Mouse (Mus musculus): ENCODE measurements around the gene Trim7. TPM values are rescaled to one million over a fixed set of nuclear protein-coding genes. Genes with fewer than 3 reads are reported as not detected.

Trim7 gene
- total and polyA plus RNA-seq, 3 experiments = 18.2 to 27.9 (median 18.4) TPM

GRCm38 (mm10) chr11:48810142-48810541 lies 15.8 kb upstream of the Trim7 start:
- Histone ChIP-seq H3K4me3 (no peak overlapping the region), H3K27me3 (ENCODE audit: control insufficient read depth, insufficient read depth, low read length) (no peaks in the 10 kb centered on the region), H3K4me1 (ENCODE audit: control insufficient read depth, insufficient read depth, low read length) (peaks cover 2% of the 10 kb centered on the region; the same call in 1 of the 2 replicates), H3K9ac (ENCODE audit: low read depth, low read length) (no peak overlapping the region), H3K27ac (no peak overlapping the region), H3K36me3 (ENCODE audit: control insufficient read depth, insufficient read depth, low read length) (peaks cover 14% of the 10 kb centered on the region), H3K79me2 (replicated peaks; ENCODE audit: control insufficient read depth, insufficient read depth, low read length) (no peaks in the 10 kb centered on the region)
- WGBS = 57% methylated on average over 2 of the region's 2 CpGs
- TF ChIP-seq EP300 (IDR thresholded peaks at IDR 0.05; ENCODE audit: insufficient read depth, low read depth, low read length) (no peak), POLR2A (IDR thresholded peaks at IDR 0.05; ENCODE audit: insufficient read depth, low read depth, low read length) (no peak), CTCF (IDR thresholded peaks at IDR 0.05) (no peak)
- no peak for DNase-seq
- intact Hi-C loops (cut with DNase I) = no loop called here

GRCm38 (mm10) chr11:48813782-48814181 lies 12.2 kb upstream of the Trim7 start:
- intact Hi-C loops (cut with DNase I) = no loop called here
- no peak for DNase-seq
- Histone ChIP-seq H3K4me3 (no peak overlapping the region), H3K27ac (no peak overlapping the region), H3K79me2 (replicated peaks; ENCODE audit: control insufficient read depth, insufficient read depth, low read length) (no peaks in the 10 kb centered on the region), H3K36me3 (ENCODE audit: control insufficient read depth, insufficient read depth, low read length) (peaks cover 8% of the 10 kb centered on the region), H3K4me1 (ENCODE audit: control insufficient read depth, insufficient read depth, low read length) (peaks cover 6% of the 10 kb centered on the region), H3K27me3 (ENCODE audit: control insufficient read depth, insufficient read depth, low read length) (no peaks in the 10 kb centered on the region), H3K9ac (ENCODE audit: low read depth, low read length) (no peak overlapping the region)
- TF ChIP-seq CTCF (IDR thresholded peaks at IDR 0.05) (no peak), POLR2A (IDR thresholded peaks at IDR 0.05; ENCODE audit: insufficient read depth, low read depth, low read length) (no peak), EP300 (IDR thresholded peaks at IDR 0.05; ENCODE audit: insufficient read depth, low read depth, low read length) (no peak)

DNA sequence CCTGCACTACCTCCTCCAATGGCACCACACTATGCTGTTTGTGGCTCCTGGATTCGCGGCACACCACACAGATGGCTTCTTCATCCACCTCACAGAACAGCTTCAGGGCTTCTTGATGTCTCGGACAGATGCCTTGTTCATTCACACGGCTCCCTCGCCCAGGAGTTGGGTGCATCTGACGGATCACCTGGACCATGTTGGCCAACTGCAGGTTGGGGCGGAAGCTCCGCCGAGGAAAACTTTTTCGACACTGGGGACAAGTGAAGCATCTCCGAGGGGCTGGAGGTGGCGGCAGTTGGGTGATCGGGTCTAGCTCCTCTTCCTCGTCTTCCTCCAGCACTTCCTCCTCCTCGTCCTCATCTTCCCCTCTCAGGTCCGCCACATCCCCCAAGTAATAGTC lies 10.1 kb upstream of the Trim7 start:
- peaks cover 4% of the 10 kb centered on the region; the same call in 1 of the 2 replicates for H3K36me3 ChIP-seq (ENCODE audit: control insufficient read depth, insufficient read depth, low read length)
- H3K9ac ChIP-seq (ENCODE audit: low read depth, low read length) = peak overlapping the region; percentile 79
- intact Hi-C loops (cut with DNase I) = loop anchor here (1.0 to 5.0 kb wide), 3 partner anchors 16 to 436 kb away; partner anchors contain the start of genes Rack1 and Zfp62
- no peak overlapping the region; the same call in 1 of the 2 replicates for H3K4me3 ChIP-seq
- H3K27me3 ChIP-seq (ENCODE audit: control insufficient read depth, insufficient read depth, low read length) = no peaks in the 10 kb centered on the region
- TF ChIP-seq EP300 (IDR thresholded peaks at IDR 0.05; ENCODE audit: insufficient read depth, low read depth, low read length) (no peak), POLR2A (IDR thresholded peaks at IDR 0.05; ENCODE audit: insufficient read depth, low read depth, low read length) (no peak), CTCF (IDR thresholded peaks at IDR 0.05) (no peak)
- peak overlapping the region; percentile 100; the same call in 1 of the 2 replicates for H3K27ac ChIP-seq
- WGBS = 58% methylated on average over 16 of the region's 16 CpGs
- DNase-seq = no peak
- H3K79me2 ChIP-seq (replicated peaks; ENCODE audit: control insufficient read depth, insufficient read depth, low read length) = no peaks in the 10 kb centered on the region
- H3K4me1 ChIP-seq (ENCODE audit: control insufficient read depth, insufficient read depth, low read length) = peaks cover 5% of the 10 kb centered on the region

GRCm38 (mm10) chr11:48816281-48816781 lies 9.6 kb upstream of the Trim7 start:
- H3K4me1 ChIP-seq (ENCODE audit: control insufficient read depth, insufficient read depth, low read length) = peaks cover 5% of the 10 kb centered on the region
- 1% methylated on average over 23 of the region's 23 CpGs for WGBS
- intact Hi-C loops (cut with DNase I) = loop anchor here (5.0 kb wide), 2 partner anchors 386 to 436 kb away; partner anchors contain the start of gene Zfp62
- H3K36me3 ChIP-seq (ENCODE audit: control insufficient read depth, insufficient read depth, low read length) = peaks cover 4% of the 10 kb centered on the region; the same call in 1 of the 2 replicates
- H3K27ac ChIP-seq = peak overlapping the region; percentile 100
- H3K79me2 ChIP-seq (replicated peaks; ENCODE audit: control insufficient read depth, insufficient read depth, low read length) = no peaks in the 10 kb centered on the region
- H3K9ac ChIP-seq (ENCODE audit: low read depth, low read length) = peak overlapping the region; percentile 79
- TF ChIP-seq CTCF (IDR thresholded peaks at IDR 0.05) (no peak), POLR2A (IDR thresholded peaks at IDR 0.05; ENCODE audit: insufficient read depth, low read depth, low read length) (no peak), EP300 (IDR thresholded peaks at IDR 0.05; ENCODE audit: insufficient read depth, low read depth, low read length) (no peak)
- peak in 1 of 2 experiments; percentile 53 for DNase-seq
- no peaks in the 10 kb centered on the region for H3K27me3 ChIP-seq (ENCODE audit: control insufficient read depth, insufficient read depth, low read length)
- peak overlapping the region; percentile 97 for H3K4me3 ChIP-seq

GRCm38 (mm10) chr11:48816800-48817665 lies 8.9 kb upstream of the Trim7 start, which contains the start of gene Trim41:
TSS of gene Trim41 (minus strand) at chr11:48817353.
- peaks cover 4% of the 10 kb centered on the region; the same call in 1 of the 2 replicates for H3K36me3 ChIP-seq (ENCODE audit: control insufficient read depth, insufficient read depth, low read length)
- H3K9ac ChIP-seq (ENCODE audit: low read depth, low read length) = peak within 1 kb of the TSS; percentile 91
- peak within 1 kb of the TSS; percentile 97 for H3K4me3 ChIP-seq
- TF ChIP-seq EP300 (IDR thresholded peaks at IDR 0.05; ENCODE audit: insufficient read depth, low read depth, low read length) (peak; percentile 81; the same call in 1 of the 2 replicates), POLR2A (IDR thresholded peaks at IDR 0.05; ENCODE audit: insufficient read depth, low read depth, low read length) (peak; percentile 99), CTCF (IDR thresholded peaks at IDR 0.05) (no peak)
- H3K4me1 ChIP-seq (ENCODE audit: control insufficient read depth, insufficient read depth, low read length) = peaks cover 5% of the 10 kb centered on the region
- H3K79me2 ChIP-seq (replicated peaks; ENCODE audit: control insufficient read depth, insufficient read depth, low read length) = no peaks in the 10 kb centered on the region
- no peaks in the 10 kb centered on the region for H3K27me3 ChIP-seq (ENCODE audit: control insufficient read depth, insufficient read depth, low read length)
- intact Hi-C loops (cut with DNase I) = loop anchor here (1.0 to 5.0 kb wide), 3 partner anchors 39 to 435 kb away; partner anchors contain the start of gene Zfp62
- DNase-seq = peak; percentile 97 to 99
- peak within 1 kb of the TSS; percentile 100 for H3K27ac ChIP-seq
- WGBS = under 1% methylated on average over 76 of the region's 77 CpGs

All from heart, adult 2 months (tissue).